Mouse (Mus musculus): Measurements from ENCODE around the gene Vps18.

Vps18 gene

DNA sequence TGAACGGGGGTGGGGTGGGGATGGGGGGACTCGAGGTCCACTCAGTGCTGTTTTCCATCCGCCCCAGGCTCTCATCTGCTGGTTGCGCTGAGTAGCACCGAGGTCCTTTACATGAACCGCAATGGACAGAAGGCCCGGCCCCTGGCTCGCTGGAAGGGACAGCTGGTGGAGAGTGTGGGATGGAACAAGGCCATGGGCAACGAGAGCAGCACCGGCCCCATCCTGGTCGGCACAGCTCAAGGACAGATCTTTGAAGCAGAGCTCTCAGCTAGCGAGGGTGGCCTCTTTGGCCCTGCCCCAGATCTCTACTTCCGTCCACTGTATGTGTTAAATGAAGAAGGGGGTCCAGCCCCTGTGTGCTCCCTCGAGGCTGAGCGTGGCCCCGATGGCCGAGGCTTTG is 4.3 kb downstream of the Vps18 start:
- peak; percentile 89 for DNase-seq

DNA sequence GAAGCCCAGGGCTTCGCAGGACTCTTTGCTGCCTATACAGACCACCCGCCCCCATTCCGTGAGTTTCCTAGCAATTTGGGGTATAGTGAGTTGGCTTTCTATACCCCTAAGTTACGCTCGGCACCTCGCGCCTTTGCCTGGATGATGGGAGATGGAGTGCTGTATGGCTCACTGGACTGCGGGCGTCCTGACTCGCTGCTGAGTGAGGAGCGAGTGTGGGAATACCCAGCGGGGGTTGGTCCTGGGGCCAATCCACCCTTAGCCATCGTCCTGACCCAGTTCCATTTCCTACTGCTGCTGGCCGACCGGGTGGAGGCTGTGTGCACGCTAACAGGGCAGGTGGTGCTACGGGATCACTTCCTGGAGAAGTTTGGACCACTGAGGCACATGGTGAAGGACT is 4.8 kb downstream of the Vps18 start:
- peak; percentile 65 for DNase-seq

DNA sequence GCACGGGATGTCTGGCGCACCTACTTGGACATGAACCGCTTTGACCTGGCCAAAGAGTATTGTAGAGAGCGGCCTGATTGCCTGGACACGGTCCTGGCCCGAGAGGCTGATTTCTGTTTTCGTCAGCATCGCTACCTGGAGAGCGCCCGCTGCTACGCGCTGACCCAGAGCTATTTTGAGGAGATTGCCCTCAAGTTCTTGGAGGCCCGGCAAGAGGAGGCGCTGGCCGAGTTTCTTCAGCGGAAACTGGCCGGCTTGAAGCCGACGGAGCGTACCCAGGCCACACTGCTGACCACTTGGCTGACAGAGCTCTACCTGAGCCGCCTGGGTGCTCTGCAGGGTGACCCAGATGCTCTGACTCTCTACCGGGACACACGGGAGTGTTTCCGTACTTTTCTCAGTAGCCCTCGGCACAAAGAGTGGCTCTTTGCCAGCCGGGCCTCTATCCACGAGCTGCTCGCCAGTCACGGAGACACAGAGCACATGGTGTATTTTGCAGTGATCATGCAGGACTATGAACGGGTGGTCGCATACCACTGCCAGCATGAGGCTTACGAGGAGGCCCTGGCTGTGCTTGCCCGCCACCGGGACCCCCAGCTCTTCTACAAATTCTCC is 5.3 kb downstream of the Vps18 start:
- peak; percentile 78 for DNase-seq

DNA sequence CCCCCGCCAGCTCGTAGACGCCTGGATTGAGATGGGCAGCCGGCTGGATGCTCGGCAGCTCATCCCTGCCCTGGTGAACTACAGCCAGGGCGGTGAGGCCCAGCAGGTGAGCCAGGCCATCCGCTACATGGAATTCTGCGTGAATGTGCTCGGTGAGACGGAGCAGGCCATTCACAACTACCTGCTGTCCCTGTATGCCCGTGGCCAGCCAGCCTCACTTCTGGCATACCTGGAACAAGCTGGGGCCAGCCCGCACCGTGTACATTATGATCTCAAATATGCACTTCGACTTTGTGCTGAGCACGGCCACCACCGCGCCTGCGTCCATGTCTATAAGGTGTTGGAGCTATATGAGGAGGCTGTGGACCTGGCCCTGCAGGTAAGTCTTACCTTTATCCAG is 5.9 kb downstream of the Vps18 start:
- peak; percentile 64 for DNase-seq

DNA sequence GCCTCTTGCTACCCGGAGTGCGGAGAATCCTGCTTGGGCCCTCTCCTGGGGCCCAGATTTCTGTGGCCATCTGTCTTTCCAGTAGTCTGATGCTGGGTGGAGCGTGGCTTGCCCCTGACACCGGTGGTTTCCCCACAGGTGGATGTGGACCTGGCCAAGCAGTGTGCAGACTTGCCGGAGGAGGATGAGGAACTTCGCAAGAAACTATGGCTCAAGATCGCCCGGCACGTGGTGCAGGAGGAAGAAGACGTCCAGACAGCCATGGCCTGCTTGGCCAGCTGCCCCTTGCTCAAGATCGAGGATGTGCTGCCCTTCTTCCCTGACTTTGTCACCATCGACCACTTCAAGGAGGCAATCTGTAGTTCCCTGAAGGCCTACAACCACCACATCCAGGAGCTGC is 8.2 kb downstream of the Vps18 start:
- DNase-seq = peak; percentile 28

DNA sequence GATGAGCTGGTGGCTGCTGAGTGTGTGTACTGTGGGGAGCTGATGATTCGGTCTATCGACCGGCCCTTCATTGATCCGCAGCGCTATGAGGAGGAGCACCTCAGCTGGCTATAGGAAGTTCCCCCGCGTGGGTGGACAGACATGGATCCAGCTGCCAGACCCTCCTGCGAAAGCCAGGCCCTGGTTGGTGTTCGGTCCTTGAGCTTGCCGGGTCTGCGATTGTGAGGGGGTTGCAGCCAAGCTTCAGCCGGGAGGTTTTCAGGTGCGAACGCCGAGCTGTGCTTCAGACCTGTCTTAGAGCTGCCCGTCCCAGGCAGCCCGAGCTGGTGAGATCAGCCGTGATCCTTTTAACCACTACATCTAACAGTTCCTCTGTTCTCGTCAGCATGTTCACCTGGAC is 9.0 kb downstream of the Vps18 start:
- peak; percentile 32 for DNase-seq

DNA sequence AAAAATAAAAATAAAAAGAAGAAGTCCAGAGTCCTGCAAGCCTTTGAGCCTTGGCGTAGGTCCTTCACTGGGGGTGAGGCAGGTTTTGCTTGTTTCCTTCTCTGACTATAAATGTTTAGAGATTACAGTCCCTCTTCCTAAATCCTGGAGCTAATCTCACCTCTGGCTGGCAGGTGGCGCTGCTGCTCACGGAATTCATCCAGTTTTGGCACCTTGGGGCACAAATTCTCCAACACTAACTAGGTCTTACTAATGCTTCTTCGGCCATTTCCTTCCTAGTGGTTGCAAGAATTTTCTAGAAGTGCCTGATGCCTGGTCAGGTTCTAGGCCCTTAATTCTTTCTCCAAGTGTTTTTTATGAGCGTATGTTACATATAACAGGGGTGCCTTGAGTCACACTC is 9.8 kb downstream of the Vps18 start:
- DNase-seq = peak; percentile 68

DNA sequence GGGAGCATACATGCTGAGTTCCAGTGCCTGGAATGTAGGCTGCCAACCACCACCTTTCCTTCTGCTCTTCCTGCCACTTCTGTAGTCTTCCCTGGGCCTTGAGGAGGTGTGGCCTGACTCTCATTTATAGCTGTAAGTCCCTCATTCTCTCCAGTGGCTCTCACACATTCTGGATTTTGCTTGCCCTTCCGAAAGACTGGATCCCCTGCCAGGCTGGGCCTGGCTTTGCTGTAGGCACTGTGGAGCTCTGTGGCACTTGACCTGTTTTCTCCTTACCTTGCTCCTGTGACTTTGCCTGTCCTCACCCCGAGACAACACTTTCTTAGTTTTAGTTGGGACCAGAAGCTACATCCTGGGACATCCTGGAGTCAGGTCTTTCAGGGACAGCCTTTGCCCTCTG is 10.3 kb downstream of the Vps18 start:
- DNase-seq = no peak

DNA sequence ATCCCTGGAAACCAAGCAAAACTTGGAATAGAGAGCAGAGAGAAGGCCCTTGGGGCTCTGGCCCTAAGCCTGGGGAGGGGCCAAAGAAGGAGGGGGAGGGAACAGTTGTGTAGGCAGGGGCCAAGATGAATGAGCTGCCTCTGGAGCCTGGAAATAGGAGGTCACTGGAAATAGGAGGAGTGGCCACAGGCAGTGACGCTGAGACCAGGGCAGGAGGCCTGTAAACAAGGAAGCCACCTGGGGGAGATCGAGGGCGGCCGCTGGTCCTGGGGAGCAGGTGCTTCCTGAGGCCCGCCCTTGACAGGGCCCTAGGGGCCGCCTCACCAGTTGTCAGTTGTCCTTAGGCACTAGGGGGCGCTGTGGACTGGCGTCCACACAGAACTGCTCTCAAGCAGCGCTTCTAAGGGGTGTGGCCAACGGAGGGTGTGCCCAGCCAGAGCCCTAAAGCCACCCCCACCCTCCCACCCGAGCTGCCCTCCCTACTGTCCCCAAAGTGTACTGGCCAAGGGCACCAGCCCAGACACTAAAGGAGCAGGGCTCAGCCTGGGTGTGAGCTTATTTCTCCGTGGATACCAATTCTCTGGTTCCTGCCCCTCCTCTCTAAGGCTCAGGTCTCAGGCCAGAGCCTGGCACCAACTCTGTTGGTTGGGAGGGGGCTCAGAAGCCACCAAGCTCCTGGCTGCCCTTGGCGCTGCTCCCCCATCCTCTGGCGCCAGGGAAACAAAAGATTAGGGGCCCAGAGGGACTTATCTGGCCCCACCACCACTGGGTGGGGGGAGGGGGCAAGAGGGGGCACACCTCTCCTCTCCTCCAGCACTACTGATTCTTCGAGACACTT is 11.7 kb downstream of the Vps18 start:
- peak; percentile 73 for DNase-seq

DNA sequence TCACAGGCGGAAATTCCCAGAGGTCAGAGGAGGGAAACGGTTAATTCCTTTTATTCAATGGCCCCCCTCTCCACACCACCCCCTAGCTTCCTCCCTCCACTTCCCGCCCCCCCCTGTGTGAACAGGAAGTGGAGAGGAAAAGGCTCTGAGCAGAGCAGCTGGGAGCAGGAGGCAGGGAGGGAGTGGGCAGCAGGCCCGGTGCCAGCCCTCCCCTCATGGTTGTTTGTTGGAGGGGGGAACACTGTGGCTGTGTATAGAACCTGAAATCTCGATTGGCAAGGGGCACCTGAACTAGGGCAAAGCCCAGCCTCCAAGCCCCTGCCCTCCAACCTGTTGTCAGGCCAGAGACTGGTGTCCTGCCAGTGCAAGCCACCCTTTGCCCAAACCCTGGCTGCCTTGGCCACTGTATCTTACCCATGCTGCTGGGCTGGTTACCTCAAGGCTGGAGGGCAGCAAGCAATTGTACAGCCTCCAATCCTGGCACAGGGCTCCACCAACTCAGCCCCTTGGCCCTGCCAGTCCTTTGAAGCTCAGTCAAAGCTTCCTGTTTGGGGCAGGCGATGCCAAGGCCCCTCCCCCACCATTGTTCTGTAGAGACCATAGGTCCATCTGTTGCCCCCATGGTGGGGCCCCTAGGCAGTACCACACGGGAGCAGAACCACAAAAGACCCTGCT is 12.4 kb downstream of the Vps18 start:
- peak; percentile 47 for DNase-seq

DNA sequence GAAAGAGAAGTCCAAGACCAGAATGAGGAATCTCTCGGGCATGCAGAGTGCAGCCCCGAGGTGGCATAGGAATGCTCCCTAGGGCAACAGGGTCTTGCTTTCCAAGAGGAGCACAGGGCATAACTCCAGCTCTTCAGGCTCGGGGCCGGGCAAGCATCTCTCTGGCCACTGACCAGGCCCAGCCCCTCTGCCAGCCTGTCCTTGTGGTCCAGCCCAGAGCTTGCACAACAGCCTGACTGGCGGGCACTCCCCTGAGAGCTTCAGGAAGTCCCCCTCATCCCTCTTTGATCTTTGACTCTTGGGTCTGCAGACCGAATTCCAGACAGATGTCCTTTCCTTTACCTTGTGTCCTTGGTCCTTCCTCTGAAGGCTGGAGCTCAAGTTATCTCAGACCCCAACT is 14.3 kb downstream of the Vps18 start:
- no peak for DNase-seq

DNA sequence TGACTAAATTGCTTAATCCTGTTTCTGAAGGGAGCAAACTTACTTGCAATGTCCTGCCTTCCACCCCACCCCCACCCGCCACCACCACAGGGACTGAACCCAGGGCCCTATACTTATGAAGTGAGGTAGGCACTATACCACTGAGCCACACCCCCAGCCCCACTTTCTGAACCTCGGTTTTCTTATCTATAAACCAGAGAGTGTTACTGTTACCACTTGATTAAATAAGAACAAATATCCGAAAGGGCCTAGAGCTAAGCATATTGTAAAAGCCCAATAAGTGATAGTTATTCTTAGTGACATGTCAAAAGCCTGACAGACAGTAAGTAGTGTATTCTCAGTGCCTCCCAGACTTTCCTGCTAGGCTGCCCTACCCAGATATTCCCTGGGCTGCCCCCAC is 15.9 kb downstream of the Vps18 start:
- no peak for DNase-seq

DNA sequence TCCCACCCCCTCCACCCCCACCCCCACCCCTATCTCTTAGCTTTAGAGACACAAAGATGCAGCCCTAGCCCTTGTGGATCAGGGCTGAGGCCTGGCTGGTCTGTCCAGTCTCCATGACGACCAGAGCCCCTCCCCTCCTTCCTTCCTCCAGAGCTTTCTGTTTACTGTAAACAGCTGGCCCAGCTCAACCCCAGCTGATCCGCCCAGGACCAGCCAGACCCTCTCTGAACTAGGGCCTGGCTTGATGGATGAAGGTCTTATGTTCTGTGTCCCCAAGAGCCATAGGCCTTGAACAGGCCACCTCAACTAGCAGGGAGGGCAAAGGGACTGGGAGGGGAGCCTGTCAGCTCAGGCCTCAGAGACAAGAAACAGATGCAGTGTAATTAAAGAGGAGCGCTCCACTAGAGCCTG is 16.3 kb downstream of the Vps18 start:
- no peak for DNase-seq

DNA sequence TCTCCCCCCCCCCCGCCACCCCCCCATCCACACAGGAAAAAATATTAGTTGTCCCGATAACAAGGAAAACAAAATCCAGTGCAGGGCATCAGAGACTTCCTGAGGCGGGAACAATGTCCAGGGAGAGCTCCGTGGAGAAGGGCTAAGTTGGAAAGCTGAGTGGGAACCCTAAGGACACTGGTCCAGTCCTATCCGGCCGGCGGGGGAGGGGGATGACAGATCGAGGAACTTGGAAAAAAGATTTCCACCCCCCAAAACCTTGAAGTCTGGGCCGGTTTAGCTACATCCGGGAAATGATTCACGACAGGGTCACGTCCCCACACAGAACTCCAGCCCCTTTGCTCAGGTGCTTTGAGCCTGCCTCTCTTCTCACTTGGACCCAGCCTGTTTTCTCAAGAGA is 23.0 kb downstream of the Vps18 start:
- DNase-seq = no peak

DNA sequence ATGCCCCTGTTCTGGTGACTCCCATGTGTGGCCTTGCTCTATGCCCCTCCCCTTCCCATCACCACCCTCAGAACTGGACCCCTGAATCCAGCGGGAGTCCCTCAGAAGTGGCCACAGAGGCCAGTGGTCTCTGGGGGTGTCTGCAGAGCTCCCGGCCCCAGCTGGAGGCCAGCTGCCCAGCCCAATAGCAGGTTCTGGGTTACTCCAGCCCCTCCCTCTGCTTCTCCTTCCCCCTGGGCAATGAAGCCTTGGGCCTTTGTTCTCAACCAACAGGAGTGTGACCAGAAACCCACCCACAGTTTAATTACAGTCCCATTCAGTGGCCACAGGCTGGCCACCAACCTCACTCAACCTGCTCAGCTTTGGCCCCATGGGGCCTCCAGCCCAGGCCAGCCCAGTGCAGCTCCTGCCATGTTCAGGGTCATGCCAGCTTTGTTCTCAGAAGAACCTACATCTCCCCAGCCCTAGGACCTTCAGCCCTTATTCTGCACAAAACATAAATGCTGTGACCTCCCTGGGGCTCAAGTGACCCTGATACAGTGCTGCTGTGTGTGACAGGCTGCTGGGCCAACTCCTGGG is 23.9 kb downstream of the Vps18 start:
- DNase-seq = no peak

DNA sequence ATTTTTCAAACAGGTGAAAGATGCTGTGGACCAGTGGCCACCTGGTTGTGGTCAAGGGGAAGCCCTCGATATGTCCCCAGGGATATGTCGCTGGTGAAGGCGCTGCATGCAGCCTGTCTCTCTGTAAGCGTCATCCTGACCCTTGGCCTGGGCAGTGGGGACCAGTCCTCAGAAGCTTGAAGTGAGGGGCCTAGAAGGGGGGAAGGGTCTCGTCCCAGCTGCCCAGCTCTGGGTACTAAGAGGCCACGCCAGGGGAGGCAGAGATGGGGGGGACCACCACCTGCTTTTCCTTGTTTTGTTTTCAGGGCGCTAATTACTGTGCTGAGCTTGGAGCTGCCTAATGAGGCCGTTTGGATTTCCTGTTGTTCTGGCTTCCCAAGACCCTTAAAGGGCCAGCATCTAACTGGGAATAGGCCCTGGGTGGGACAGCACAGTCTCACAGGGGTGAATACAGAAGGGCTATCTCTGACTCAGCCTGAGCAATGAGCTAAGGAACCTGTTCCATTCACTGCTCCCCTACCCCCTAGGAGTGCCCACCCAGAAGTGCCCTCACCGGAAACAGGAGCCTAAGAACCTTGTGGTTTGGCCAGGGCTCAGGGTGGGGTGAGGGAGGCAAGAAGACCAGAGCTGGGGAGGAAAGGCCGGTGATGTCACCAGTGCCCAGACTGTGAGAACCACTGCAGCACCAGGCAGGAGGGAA is 25.4 kb downstream of the Vps18 start:
- DNase-seq = no peak

DNA sequence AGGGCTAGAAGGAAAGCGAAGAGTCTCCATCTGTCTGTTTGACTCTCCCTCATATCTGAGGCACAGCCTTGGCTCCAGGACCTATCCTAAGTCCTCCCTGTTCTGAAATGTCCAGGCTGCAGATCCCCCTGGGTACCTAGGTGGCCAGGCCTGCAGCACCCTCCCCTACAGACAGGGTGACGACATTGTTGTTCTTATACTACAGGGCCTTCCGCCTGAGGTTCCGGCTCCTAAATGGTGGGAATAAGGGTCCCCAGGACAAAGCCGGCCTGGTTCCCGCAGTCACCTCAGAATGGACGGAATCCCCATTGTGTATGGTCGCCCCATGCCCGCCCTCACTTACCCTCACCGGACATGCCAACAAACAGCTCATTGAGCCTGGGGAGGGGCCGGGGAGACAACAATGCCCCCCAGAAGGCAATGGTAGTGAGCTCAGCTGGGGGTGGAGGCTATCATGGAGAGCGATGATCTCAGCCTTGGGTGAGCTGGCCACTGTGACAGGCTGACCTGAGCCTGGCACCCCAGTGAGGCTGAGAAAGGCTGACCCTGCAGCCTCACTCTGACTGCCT is 26.3 kb downstream of the Vps18 start:
- no peak for DNase-seq

DNA sequence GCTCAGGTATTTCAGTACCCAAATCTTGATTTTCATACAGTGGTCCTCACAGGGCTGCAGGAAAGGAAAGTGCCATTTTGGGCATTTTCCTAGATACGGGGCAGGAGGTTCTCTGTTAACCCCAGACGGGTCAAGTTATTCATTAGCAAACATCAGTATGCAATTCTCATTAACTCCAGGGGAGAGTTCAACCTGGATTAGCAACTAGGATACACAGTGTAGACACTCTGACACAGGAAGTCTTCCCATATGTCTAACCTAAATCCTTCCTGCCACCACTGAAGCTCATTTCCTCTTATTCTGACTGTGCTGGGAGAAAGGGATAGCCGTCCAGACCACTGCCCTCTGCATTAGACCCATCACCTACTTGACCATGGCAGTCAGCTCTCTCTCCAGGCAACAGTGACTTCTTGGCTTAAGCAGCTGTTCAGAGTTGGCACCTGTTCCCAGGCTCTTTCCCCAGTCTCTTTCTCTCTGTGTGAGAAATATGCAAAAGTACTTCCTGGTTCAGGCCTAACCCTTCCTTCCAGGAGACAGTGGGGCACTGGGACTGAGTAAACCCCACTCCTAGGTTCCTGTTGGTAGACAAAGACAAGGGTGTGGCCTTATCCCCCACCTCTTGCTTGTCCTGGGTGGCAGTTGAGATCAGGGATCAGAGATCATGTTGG is 29.6 kb downstream of the Vps18 start:
- no peak for DNase-seq

DNA sequence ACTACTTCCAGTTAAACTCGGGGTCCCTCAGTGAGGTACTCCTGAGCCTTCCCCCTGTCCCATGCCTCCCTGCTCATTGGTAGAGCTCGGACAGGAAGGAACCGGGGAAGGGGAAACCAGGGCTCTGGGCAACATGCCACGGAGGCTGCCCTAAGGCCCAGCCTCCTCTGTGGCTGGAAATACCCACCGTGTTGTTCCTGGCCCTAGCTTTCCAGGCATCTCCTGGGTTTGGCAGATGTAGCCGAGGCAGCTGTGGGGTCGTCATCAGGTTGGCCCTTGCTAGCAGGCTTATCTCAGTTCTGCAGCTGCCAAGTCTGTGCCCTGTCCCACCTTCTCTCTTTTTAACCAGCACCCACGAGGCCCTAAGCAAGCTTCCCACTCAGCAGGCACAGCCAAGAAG is 32.0 kb downstream of the Vps18 start:
- no peak for DNase-seq

DNA sequence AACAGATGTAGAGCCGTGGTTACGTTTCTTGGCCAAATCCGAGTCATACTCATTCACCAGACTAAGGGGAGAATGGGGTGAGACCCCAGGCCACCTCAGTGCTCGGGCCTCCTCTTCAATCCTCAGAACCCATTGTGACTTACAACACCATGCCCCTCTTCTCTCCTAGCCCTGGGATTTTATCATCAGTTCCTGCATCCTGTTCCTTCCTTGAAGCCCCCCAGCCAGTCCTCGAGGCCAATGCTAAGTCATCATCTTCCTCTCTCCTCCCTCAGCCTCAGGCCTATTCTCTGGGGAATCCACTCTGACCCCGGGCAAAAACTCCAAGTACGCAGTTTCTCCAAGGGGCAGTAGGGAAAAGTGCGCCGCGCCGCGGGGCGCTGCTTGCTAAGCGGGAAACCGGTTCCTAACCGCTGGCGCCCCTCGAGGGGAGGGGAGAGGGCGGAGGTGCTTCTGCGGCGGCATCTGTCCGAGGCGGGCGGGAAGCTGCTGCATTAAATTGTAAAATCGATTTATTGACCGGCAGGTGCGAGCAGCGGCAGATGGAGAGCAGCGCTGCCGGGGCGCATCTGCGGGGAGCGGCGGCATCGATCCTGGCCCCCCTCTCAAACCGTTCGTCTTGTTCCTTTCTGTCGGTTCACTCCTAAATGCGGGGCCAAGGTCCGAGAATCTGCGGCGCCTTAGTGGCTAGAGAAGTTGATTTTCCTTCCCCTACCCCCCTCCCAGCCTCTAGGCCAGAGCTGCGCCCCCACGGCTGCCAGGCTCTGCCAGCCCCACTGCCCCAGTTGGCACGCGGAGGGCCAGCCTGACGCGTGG is 33.4 kb downstream of the Vps18 start:
- DNase-seq = no peak

DNA sequence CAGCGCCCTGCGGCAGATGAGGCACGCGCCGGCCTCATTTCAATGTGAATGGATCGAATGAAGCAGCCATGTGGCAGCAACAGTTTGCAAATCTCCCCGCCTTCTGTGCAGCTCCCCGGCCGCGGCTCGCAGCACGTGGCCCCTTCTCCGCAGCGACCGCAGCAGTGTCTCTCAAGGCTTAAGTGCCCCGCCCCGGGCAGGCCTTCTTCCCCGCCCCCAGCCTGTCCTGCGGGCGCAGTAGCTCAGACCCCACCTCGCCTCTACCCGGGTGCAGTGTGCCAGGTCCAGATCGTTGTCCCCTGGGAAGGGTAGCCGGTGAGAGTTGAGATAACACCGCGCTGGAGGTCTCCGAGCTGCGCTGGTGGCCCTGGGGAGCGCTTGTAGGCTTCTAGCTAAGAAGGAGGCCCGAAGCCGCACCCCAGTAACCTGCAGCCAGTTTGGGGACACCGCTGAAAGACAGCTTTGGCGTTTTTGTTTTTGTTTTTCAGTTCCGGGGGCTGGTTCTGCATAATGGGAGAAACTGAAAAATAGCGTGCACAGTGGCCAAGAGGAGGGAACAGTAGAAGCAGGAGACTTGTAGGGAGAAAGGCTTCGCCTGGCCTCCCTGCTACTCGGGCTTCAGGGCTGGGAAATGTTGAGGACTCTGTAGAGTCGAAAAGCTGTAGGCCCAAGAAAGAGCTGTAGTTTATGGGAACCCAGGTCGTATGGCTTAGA is 34.2 kb downstream of the Vps18 start:
- DNase-seq = no peak

All from cerebellum, adult 9-11 months (tissue).